Mouse (Mus musculus): ENCODE measurements around the gene Smtnl1. TPM values are rescaled to one million over a fixed set of nuclear protein-coding genes. Genes with fewer than 3 reads are reported as not detected.

The Smtnl1 gene
- total RNA-seq, 2 experiments from 2014 or later: not detected

Other genes with a start within 250 kb of the Smtnl1 start
- 21.2 and 26.8 TPM in 2 replicates for gene Ctnnd1, start 171.9 kb downstream of the Smtnl1 start, total RNA-seq (2015)
- 18.4 and 27.5 TPM in 2 replicates for gene Ctnnd1, start 171.9 kb downstream of the Smtnl1 start, total RNA-seq (2017)
- gene Btbd18, start 163.6 kb downstream of the Smtnl1 start, total RNA-seq (2015): not detected in 2 replicates
- gene Btbd18, start 163.6 kb downstream of the Smtnl1 start, total RNA-seq (2017): not detected in 2 replicates
- gene Selenoh, start 151.9 kb downstream of the Smtnl1 start, total RNA-seq (2015): 251 and 263 TPM in 2 replicates
- gene Selenoh, start 151.9 kb downstream of the Smtnl1 start, total RNA-seq (2017): 122 and 127 TPM in 2 replicates
- not detected in 2 replicates for gene Gm28635, start 144.6 kb downstream of the Smtnl1 start, total RNA-seq (2015)
- 0.44 TPM in 1 of 2 replicates, not detected in the other for gene Gm28635, start 144.6 kb downstream of the Smtnl1 start, total RNA-seq (2017)
- gene Med19, start 144.2 kb downstream of the Smtnl1 start, total RNA-seq (2015): 30.8 and 40.2 TPM in 2 replicates
- gene Med19, start 144.2 kb downstream of the Smtnl1 start, total RNA-seq (2017): 21.4 and 26.4 TPM in 2 replicates
- 75.6 and 78.6 TPM in 2 replicates for gene Tmx2, start 143.5 kb downstream of the Smtnl1 start, total RNA-seq (2015)
- 48.1 and 51.0 TPM in 2 replicates for gene Tmx2, start 143.5 kb downstream of the Smtnl1 start, total RNA-seq (2017)
- gene Zdhhc5, start 107.5 kb downstream of the Smtnl1 start, total RNA-seq (2015): 44.0 and 46.1 TPM in 2 replicates
- gene Zdhhc5, start 107.5 kb downstream of the Smtnl1 start, total RNA-seq (2017): 29.1 and 30.6 TPM in 2 replicates
- gene Clp1, start 95.3 kb downstream of the Smtnl1 start, total RNA-seq (2015): 42.5 and 44.7 TPM in 2 replicates
- 37.3 and 43.5 TPM in 2 replicates for gene Clp1, start 95.3 kb downstream of the Smtnl1 start, total RNA-seq (2017)
- 0.07 and 0.12 TPM in 2 replicates for gene Ypel4, start 88.6 kb downstream of the Smtnl1 start, total RNA-seq (2015)
- gene Ypel4, start 88.6 kb downstream of the Smtnl1 start, total RNA-seq (2017): 0.27 TPM in 1 of 2 replicates, not detected in the other
- gene Gm19426, start 79.0 kb downstream of the Smtnl1 start, total RNA-seq (2015): 0.39 TPM in 1 of 2 replicates, not detected in the other
- not detected in 2 replicates for gene Gm19426, start 79.0 kb downstream of the Smtnl1 start, total RNA-seq (2017)
- gene Serping1, start 47.2 kb downstream of the Smtnl1 start, total RNA-seq (2015): 0.22 TPM in 1 of 2 replicates, not detected in the other
- gene Serping1, start 47.2 kb downstream of the Smtnl1 start, total RNA-seq (2017): not detected in 2 replicates
- 9.6 and 11.2 TPM in 2 replicates for gene Ube2l6, start 23.8 kb downstream of the Smtnl1 start, total RNA-seq (2015)
- gene Ube2l6, start 23.8 kb downstream of the Smtnl1 start, total RNA-seq (2017): 8.5 and 12.7 TPM in 2 replicates
- 40.2 and 55.6 TPM in 2 replicates for gene Timm10, start 4.3 kb upstream of the Smtnl1 start, total RNA-seq (2015)
- 39.6 and 46.2 TPM in 2 replicates for gene Timm10, start 4.3 kb upstream of the Smtnl1 start, total RNA-seq (2017)
- 25.7 and 33.4 TPM in 2 replicates for gene Slc43a1, start 16.2 kb upstream of the Smtnl1 start, total RNA-seq (2015)
- gene Slc43a1, start 16.2 kb upstream of the Smtnl1 start, total RNA-seq (2017): 14.2 and 15.0 TPM in 2 replicates
- not detected in 2 replicates for gene Rtn4rl2, start 64.1 kb upstream of the Smtnl1 start, total RNA-seq (2015)
- not detected in 2 replicates for gene Rtn4rl2, start 64.1 kb upstream of the Smtnl1 start, total RNA-seq (2017)
- gene Slc43a3, start 113.9 kb upstream of the Smtnl1 start, total RNA-seq (2015): 111 and 119 TPM in 2 replicates
- 94.2 and 94.7 TPM in 2 replicates for gene Slc43a3, start 113.9 kb upstream of the Smtnl1 start, total RNA-seq (2017)
- gene Prg2, start 157.8 kb upstream of the Smtnl1 start, total RNA-seq (2015): 43.2 and 74.2 TPM in 2 replicates
- 135 and 270 TPM in 2 replicates for gene Prg2, start 157.8 kb upstream of the Smtnl1 start, total RNA-seq (2017)
- 8.4 and 12.8 TPM in 2 replicates for gene Prg3, start 165.6 kb upstream of the Smtnl1 start, total RNA-seq (2015)
- 15.9 and 16.4 TPM in 2 replicates for gene Prg3, start 165.6 kb upstream of the Smtnl1 start, total RNA-seq (2017)
- gene Ssrp1, start 214.6 kb upstream of the Smtnl1 start, total RNA-seq (2015): 145 and 175 TPM in 2 replicates
- gene Ssrp1, start 214.6 kb upstream of the Smtnl1 start, total RNA-seq (2017): 390 and 507 TPM in 2 replicates
- gene P2rx3, start 214.8 kb upstream of the Smtnl1 start, total RNA-seq (2015): 1.5 and 2.5 TPM in 2 replicates
- 0.46 TPM in 1 of 2 replicates, not detected in the other for gene P2rx3, start 214.8 kb upstream of the Smtnl1 start, total RNA-seq (2017)
- gene Tnks1bp1, start 225.4 kb upstream of the Smtnl1 start, total RNA-seq (2015): 0.59 and 0.85 TPM in 2 replicates
- gene Tnks1bp1, start 225.4 kb upstream of the Smtnl1 start, total RNA-seq (2017): 1.6 and 4.7 TPM in 2 replicates

Data from megakaryocyte progenitor cell, adult 5-6 weeks (primary cell).